Mouse (Mus musculus) kidney, adult 2 months (tissue): ENCODE measurements around the gene Mtmr1. TPM values are rescaled to one million over a fixed set of nuclear protein-coding genes. Genes with fewer than 3 reads are reported as not detected.
"Not testable (repeated sequence)": the region's sequence is repeated elsewhere in the genome, so short reads cannot be mapped to it uniquely, and the experiment has no call there.

Source experiments
- DNase-seq: peaks from one replicate; pipeline ENCODE4 v3.0.0; 2021
- H3K27ac ChIP-seq: fragments of 200-500 bp; 2 replicates; pipeline ENCODE4 v1.5.1; 2012; ENCODE audit warnings: low read depth, low read length, control low read depth, inconsistent platforms; ENCODE audit not compliant: insufficient read depth
- H3K27me3 ChIP-seq: fragments of 200-500 bp; replicated peaks from 2 replicates; pipeline ENCODE4 v1.6.1; 2012; ENCODE audit warnings: mild to moderate bottlenecking, moderate library complexity, low read length, inconsistent platforms; ENCODE audit not compliant: control insufficient read depth, insufficient read depth
- H3K36me3 ChIP-seq: fragments of 200-500 bp; 2 replicates; pipeline ENCODE4 v1.6.1; 2012; ENCODE audit warnings: mild to moderate bottlenecking, moderate library complexity, low read length, inconsistent platforms; ENCODE audit not compliant: control insufficient read depth, insufficient read depth
- H3K4me1 ChIP-seq: fragments of 200-500 bp; 2 replicates; pipeline ENCODE4 v1.6.1; 2011; ENCODE audit warnings: low read length; ENCODE audit not compliant: control insufficient read depth, insufficient read depth
- H3K4me3 ChIP-seq: fragments of 200-500 bp; 2 replicates; pipeline ENCODE4 v1.5.1; 2011; ENCODE audit warnings: mild to moderate bottlenecking, low read depth, low read length, control low read depth; ENCODE audit not compliant: insufficient read depth
- CTCF ChIP-seq: fragments of 200-500 bp; conservative IDR thresholded peaks from 2 replicates; pipeline ENCODE4 v1.5.1; 2011; ENCODE audit warnings: low read depth, mild to moderate bottlenecking, control low read depth, low read length, moderate library complexity, mixed read lengths; ENCODE audit not compliant: insufficient read depth, insufficient read length
- POLR2A ChIP-seq: fragments of 200-500 bp; IDR thresholded peaks from one replicate; pipeline ENCODE4 v1.6.1; 2011; ENCODE audit warnings: low read depth, low read length, control low read depth
- WGBS: fragments of 180-500 bp; shearing (Covaris S2); methylation state at CpG from one replicate; pipeline ENCODE4 v1.1.7; 2018; 5-methylcytosine and 5-hydroxymethylcytosine counted together
- polyA plus RNA-seq: library from polyadenylated mRNA; depleted of rRNA; stranded (reverse); fragments of >200 nt; gene quantifications from 2 replicates; pipeline ENCODE4 v1.2.3, GENCODE M21; 2012; rRNA removed

Gene Mtmr1
- polyA plus RNA-seq = 7.6 and 8.2 TPM in 2 replicates

DNA sequence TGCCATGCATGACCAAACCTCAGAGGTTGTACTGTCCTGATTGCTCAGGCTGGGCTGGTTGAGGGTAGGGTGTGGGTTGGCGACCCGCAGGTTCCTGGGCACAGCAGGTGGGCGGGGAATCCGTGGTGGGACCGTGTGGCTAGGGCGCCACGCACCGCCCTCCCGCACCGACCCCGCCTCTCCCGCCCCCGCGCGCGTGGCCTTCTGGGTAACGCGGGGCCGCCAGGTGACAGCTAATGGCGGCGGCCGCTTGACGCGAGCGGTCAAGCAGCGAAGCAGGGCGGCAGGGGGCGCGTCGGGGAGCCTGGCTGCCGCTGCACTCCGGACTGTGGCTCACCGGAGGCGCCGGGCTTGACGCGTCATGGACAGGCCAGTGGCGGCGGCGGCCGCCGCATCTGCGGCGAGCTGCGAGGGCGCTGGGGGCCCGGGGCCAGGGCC is at the start of gene Mtmr1:
Mtmr1 (plus strand) TSS at position 207 of the 438 bp plus-strand sequence.
- peak within 1 kb of the TSS; percentile 70 for H3K27ac ChIP-seq
- 0 out of 2 replicates have a peak, but pooled peaks have one; percentile 13 for TF ChIP-seq CTCF
- TF ChIP-seq POLR2A = no peak
- no peaks in the 10 kb centered on the region for H3K36me3 ChIP-seq
- WGBS = 2% methylated on average over 21 of the region's 47 CpGs
- no peaks in the 10 kb centered on the region for H3K27me3 ChIP-seq
- H3K4me3 ChIP-seq = peak within 1 kb of the TSS; percentile 66
- H3K4me1 ChIP-seq = no peaks in the 10 kb centered on the region
- DNase-seq = peak; percentile 90

DNA sequence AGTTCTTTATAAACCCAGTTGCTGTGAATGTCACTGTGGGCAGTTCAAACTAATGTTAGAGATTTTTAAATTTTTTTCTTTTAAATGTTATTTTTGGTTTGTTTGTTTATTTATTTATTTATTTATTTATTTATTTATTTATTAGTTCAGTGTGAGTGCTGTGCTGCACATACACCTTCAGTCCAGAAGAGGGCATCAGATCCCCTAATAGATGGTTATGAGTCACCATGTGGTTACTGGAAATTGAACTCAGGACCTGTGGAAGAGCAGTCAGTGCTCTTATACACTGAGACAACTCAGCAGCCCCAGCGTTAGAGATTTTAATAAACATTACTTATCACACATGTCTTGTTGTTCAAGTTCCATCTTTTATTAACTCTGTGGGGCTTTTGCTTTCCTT is 12.5 kb upstream of the Mtmr1 start:
- 71% methylated on average over 1 of the region's 1 CpGs for WGBS
- Histone ChIP-seq H3K36me3 (no peaks in the 10 kb centered on the region), H3K27me3 (no peaks in the 10 kb centered on the region), H3K4me3 (no peak overlapping the region), H3K27ac (no peak overlapping the region), H3K4me1 (no peaks in the 10 kb centered on the region)
- DNase-seq = peak; percentile 29
- TF ChIP-seq POLR2A = no peak
- TF ChIP-seq CTCF = no peak

DNA sequence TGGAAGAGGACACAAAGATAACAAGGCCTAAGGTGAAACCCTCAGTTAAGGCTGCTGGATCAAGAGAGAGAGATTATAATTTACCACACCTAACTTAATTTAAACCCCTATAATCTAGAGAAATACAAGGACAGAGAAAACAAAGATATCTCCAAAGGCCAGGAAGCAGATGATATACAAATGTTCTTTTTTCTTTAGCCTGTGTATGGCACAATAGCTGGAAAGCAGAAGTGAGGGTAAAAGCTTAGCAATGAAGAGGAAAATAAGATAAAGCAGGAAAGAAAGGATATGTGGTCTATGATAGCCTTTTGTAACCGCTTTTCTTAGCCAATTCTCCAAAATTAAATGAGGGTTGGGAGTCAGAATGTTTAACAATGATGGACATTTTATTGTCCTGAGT is 9.2 kb upstream of the Mtmr1 start:
- no peak overlapping the region for H3K27ac ChIP-seq
- H3K36me3 ChIP-seq = no peaks in the 10 kb centered on the region

DNA sequence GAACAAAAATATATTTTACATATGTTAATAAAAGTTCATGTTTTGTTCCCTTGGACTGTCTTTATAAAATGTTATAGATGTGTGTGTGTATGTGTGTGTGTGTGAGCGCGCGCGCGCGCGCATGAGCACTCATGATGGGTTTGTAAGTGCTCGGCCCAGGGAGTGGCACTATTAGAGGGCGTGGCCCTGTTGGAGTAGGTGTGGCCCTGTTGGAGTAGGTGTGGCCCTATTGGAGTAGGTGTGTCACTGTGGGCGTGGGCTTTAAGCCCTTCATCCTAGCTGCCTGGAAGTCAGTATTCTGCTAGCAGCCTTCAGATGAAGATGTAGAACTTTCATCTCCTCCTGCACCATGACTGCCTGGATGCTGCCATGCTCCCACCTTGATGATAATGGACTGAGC is 2.8 kb upstream of the Mtmr1 start:
- H3K27me3 ChIP-seq, H3K27ac ChIP-seq, DNase-seq, H3K36me3 ChIP-seq, H3K4me1 ChIP-seq, H3K4me3 ChIP-seq: not testable (repeated sequence)
- 92% methylated on average over 9 of the region's 10 CpGs for WGBS

More for the DNA sequence above, 9.2 kb upstream of the Mtmr1 start:
- no peaks in the 10 kb centered on the region for H3K4me1 ChIP-seq
- no peak for DNase-seq
- TF ChIP-seq CTCF = no peak
- no peak for TF ChIP-seq POLR2A
- H3K4me3 ChIP-seq = no peak overlapping the region
- no peaks in the 10 kb centered on the region for H3K27me3 ChIP-seq
- WGBS = 57% methylated on average over 1 of the region's 1 CpGs

GRCm38 (mm10) chrX:71364062-71364461 is 498 bp upstream of the Mtmr1 start:
- no peak for TF ChIP-seq POLR2A
- TF ChIP-seq CTCF = no peak
- 32% methylated on average over 5 of the region's 5 CpGs for WGBS
- H3K27me3 ChIP-seq = no peaks in the 10 kb centered on the region
- DNase-seq = no peak
- H3K36me3 ChIP-seq = no peaks in the 10 kb centered on the region
- H3K27ac ChIP-seq = 0 out of 2 replicates have a peak overlapping the region, but pooled peaks have one; percentile 28
- no peak overlapping the region for H3K4me3 ChIP-seq
- no peaks in the 10 kb centered on the region for H3K4me1 ChIP-seq

- H3K4me3 ChIP-seq = peak overlapping the region; percentile 66
- no peak for TF ChIP-seq POLR2A
- no peak for TF ChIP-seq CTCF
- DNase-seq = peak; percentile 41
- H3K4me1 ChIP-seq = no peaks in the 10 kb centered on the region
- H3K27me3 ChIP-seq = no peaks in the 10 kb centered on the region
- 0% methylated on average over 14 of the region's 20 CpGs for WGBS
- peak overlapping the region; percentile 70 for H3K27ac ChIP-seq
- H3K36me3 ChIP-seq = no peaks in the 10 kb centered on the region
These were observed 451 bp downstream of the Mtmr1 start for GRCm38 (mm10) chrX:71365011-71365410.

DNA sequence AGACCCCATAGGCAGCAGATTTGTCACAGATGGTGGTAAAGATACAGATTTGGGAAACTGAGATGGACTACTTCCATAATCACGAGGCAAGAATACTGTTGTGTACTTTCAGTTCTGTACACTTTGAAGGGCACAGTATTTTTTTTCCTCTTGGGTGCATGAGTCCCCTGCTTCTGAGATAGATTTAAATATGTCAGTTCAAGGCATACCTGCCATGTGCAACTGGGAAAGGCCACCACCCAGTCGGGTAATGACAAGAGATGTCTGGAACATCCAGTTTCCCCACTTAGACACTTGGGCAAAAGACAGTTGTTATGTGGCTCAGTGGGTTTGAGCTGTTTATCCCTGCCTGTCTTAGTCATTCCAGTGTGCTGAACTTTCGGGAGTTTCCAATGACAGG is 950 bp downstream of the Mtmr1 start:
- DNase-seq = no peak
- TF ChIP-seq POLR2A (no peak), CTCF (no peak)
- 26% methylated on average over 3 of the region's 3 CpGs for WGBS
- H3K27me3 ChIP-seq = no peaks in the 10 kb centered on the region
- H3K27ac ChIP-seq = no peak overlapping the region
- H3K4me3 ChIP-seq = peak overlapping the region; percentile 66
- no peaks in the 10 kb centered on the region for H3K36me3 ChIP-seq
- no peaks in the 10 kb centered on the region for H3K4me1 ChIP-seq

GRCm38 (mm10) chrX:71366973-71367372 is 2.4 kb downstream of the Mtmr1 start:
- no peak overlapping the region for H3K4me3 ChIP-seq
- TF ChIP-seq POLR2A = no peak
- no peak for TF ChIP-seq CTCF
- no peaks in the 10 kb centered on the region for H3K36me3 ChIP-seq
- DNase-seq = no peak
- no peaks in the 10 kb centered on the region for H3K27me3 ChIP-seq
- no peaks in the 10 kb centered on the region for H3K4me1 ChIP-seq
- H3K27ac ChIP-seq = no peak overlapping the region
